Mouse (Mus musculus) small intestine, adult 2 months (tissue): ENCODE data around the gene Dna2. TPM values are rescaled to one million over a fixed set of nuclear protein-coding genes. Genes with fewer than 3 reads are reported as not detected.

Experiments used
- H3K27ac ChIP-seq: fragments of 200-500 bp; 2 replicates; pipeline ENCODE4 v1.5.1; 2012; ENCODE audit warnings: low read depth, low read length, control low read depth, inconsistent platforms; ENCODE audit not compliant: insufficient read depth
- H3K27me3 ChIP-seq: fragments of 200-500 bp; 2 replicates; pipeline ENCODE4 v1.6.1; 2012; ENCODE audit warnings: mild to moderate bottlenecking, moderate library complexity, low read length, inconsistent platforms; ENCODE audit not compliant: control insufficient read depth, insufficient read depth
- H3K36me3 ChIP-seq: fragments of 200-500 bp; 2 replicates; pipeline ENCODE4 v1.6.1; 2012; ENCODE audit warnings: mild to moderate bottlenecking, low read length, control low read depth, inconsistent platforms; ENCODE audit not compliant: control insufficient read depth, insufficient read depth
- H3K4me1 ChIP-seq: fragments of 200-500 bp; 2 replicates; pipeline ENCODE4 v1.6.1; 2012; ENCODE audit warnings: low read length, inconsistent platforms, mixed read lengths; ENCODE audit not compliant: control insufficient read depth, insufficient read depth, insufficient read length
- H3K4me3 ChIP-seq: fragments of 200-500 bp; 2 replicates; pipeline ENCODE4 v1.5.1; 2012; ENCODE audit warnings: low read depth, mild to moderate bottlenecking, control low read depth, inconsistent platforms, low read length, moderate library complexity
- CTCF ChIP-seq: fragments of 200-500 bp; IDR thresholded peaks from 2 replicates; pipeline ENCODE4 v1.5.1; 2012; ENCODE audit warnings: low read depth, mild to moderate bottlenecking, control low read depth, inconsistent platforms, low read length, moderate library complexity, mixed read lengths; ENCODE audit not compliant: insufficient replicate concordance, insufficient read length; ENCODE audit errors: extremely low read depth
- POLR2A ChIP-seq: fragments of 200-500 bp; IDR thresholded peaks from 2 replicates; pipeline ENCODE4 v1.6.1; 2012; ENCODE audit warnings: low read depth, mild to moderate bottlenecking, control low read depth, inconsistent platforms, low read length, moderate library complexity
- WGBS: fragments of 180-500 bp; shearing (Covaris S2); methylation state at CpG from one replicate; pipeline ENCODE4 v1.1.7; 2018; 5-methylcytosine and 5-hydroxymethylcytosine counted together
- polyA plus RNA-seq: library from polyadenylated mRNA; depleted of rRNA; stranded (reverse); fragments of >200 nt; gene quantifications from 2 replicates; pipeline ENCODE4 v1.2.3, GENCODE M21; 2012

Dna2 gene
- polyA plus RNA-seq, 1 experiment, result 3.0 TPM

GRCm38 (mm10) chr10:62911120-62911519, 35.7 kb upstream of the Dna2 start:
- TF ChIP-seq POLR2A (no peak), CTCF (no peak)
- WGBS, result 84% methylated on average over 2 of the region's 2 CpGs

GRCm38 (mm10) chr10:62918985-62919384, 27.8 kb upstream of the Dna2 start:
- Histone ChIP-seq H3K36me3 (no peaks in the 10 kb centered on the region), H3K4me1 (no peaks in the 10 kb centered on the region), H3K27me3 (no peaks in the 10 kb centered on the region), H3K27ac (no peak overlapping the region), H3K4me3 (no peak overlapping the region)
- no peak for TF ChIP-seq CTCF
- TF ChIP-seq POLR2A, result no peak
- 87% methylated on average over 3 of the region's 3 CpGs for WGBS

More at GRCm38 (mm10) chr10:62911120-62911519, 35.7 kb upstream of the Dna2 start:
- Histone ChIP-seq H3K36me3 (no peaks in the 10 kb centered on the region), H3K27ac (no peak overlapping the region), H3K27me3 (no peaks in the 10 kb centered on the region), H3K4me3 (no peak overlapping the region), H3K4me1 (no peaks in the 10 kb centered on the region)

GRCm38 (mm10) chr10:62919925-62920765, 26.7 kb upstream of the Dna2 start, which contains the start of gene Slc25a16:
Gene Slc25a16 (plus strand): TSS chr10:62920633.
- TF ChIP-seq POLR2A (peak; percentile 67; the same call in 1 of the 2 replicates), CTCF (no peak)
- Histone ChIP-seq H3K27me3 (no peaks in the 10 kb centered on the region), H3K36me3 (no peaks in the 10 kb centered on the region), H3K4me3 (peak within 1 kb of the TSS; percentile 92), H3K4me1 (no peaks in the 10 kb centered on the region), H3K27ac (peak within 1 kb of the TSS; percentile 54)
- WGBS, result 4% methylated on average over 50 of the region's 50 CpGs

DNA sequence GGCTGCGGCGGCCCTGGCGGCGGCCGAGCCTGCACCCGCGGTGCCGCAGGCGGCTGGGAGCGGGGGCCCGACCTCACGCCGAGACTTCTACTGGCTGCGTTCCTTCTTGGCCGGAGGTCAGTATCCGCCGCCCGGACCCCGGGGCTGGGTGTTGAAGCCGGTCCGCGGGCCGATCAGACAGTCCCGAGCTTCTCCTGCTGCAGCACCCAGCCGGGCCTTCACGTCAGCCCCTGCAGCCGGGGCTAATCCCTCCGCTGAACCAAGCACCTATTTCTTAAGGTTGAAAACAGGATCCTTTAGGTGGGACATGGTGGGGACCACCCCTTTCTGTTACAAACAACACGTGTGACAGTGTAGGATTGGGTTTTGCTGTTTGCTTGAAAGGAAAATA, 26.1 kb upstream of the Dna2 start:
- Histone ChIP-seq H3K4me3 (peak overlapping the region; percentile 92), H3K27ac (peak overlapping the region; percentile 36; the same call in 1 of the 2 replicates), H3K36me3 (no peaks in the 10 kb centered on the region), H3K27me3 (no peaks in the 10 kb centered on the region), H3K4me1 (no peaks in the 10 kb centered on the region)
- under 1% methylated on average over 29 of the region's 29 CpGs for WGBS
- TF ChIP-seq CTCF (no peak), POLR2A (no peak)

- TF ChIP-seq CTCF (no peak), POLR2A (no peak)
- Histone ChIP-seq H3K4me3 (no peak overlapping the region), H3K4me1 (no peaks in the 10 kb centered on the region)
Observed at GRCm38 (mm10) chr10:62924096-62924635, 22.7 kb upstream of the Dna2 start.

GRCm38 (mm10) chr10:62932381-62932780, 14.4 kb upstream of the Dna2 start:
- TF ChIP-seq POLR2A (no peak), CTCF (no peak)
- 98% methylated on average over 1 of the region's 1 CpGs for WGBS
- no peaks in the 10 kb centered on the region for H3K27me3 ChIP-seq
- H3K4me1 ChIP-seq, result no peaks in the 10 kb centered on the region
- H3K36me3 ChIP-seq, result peaks cover 37% of the 10 kb centered on the region
- H3K4me3 ChIP-seq, result no peak overlapping the region
- H3K27ac ChIP-seq, result no peak overlapping the region

More at GRCm38 (mm10) chr10:62924096-62924635, 22.7 kb upstream of the Dna2 start:
- WGBS, result 84% methylated on average over 4 of the region's 4 CpGs
- Histone ChIP-seq H3K27me3 (no peaks in the 10 kb centered on the region), H3K27ac (no peak overlapping the region), H3K36me3 (peaks cover 9% of the 10 kb centered on the region)

GRCm38 (mm10) chr10:62944975-62945580, 1.7 kb upstream of the Dna2 start:
- H3K27me3 ChIP-seq, result no peaks in the 10 kb centered on the region
- 81% methylated on average over 10 of the region's 10 CpGs for WGBS
- TF ChIP-seq POLR2A, result no peak
- no peak for TF ChIP-seq CTCF
- H3K36me3 ChIP-seq, result peaks cover 18% of the 10 kb centered on the region
- H3K27ac ChIP-seq, result no peak overlapping the region
- no peak overlapping the region for H3K4me3 ChIP-seq
- H3K4me1 ChIP-seq, result no peaks in the 10 kb centered on the region
